Mouse (Mus musculus) heart, postnatal 14 days (tissue): Measurements from ENCODE around the gene Spp2. TPM values are rescaled to one million over a fixed set of nuclear protein-coding genes. Genes with fewer than 3 reads are reported as not detected.
"Not testable (repeated sequence)": the region's sequence is repeated elsewhere in the genome, so short reads cannot be mapped to it uniquely, and the experiment has no call there.

Experiments
- DNase-seq, 2 experiments: peaks; one replicate each; pipeline ENCODE4 v3.0.0; 2021 to 2022
- intact Hi-C: fragments of 180-260 bp; cut with DNase I; formaldehyde crosslinking; loops from one replicate; pipeline ENCODE4 v1.15.1; 2025
- total RNA-seq, 2 experiments: library from RNA; stranded (reverse); gene quantifications; 2 replicates each; pipeline ENCODE4 v1.2.3; 2021

The Spp2 gene
- total RNA-seq, 2 experiments from 2014 or later = not detected

DNA sequence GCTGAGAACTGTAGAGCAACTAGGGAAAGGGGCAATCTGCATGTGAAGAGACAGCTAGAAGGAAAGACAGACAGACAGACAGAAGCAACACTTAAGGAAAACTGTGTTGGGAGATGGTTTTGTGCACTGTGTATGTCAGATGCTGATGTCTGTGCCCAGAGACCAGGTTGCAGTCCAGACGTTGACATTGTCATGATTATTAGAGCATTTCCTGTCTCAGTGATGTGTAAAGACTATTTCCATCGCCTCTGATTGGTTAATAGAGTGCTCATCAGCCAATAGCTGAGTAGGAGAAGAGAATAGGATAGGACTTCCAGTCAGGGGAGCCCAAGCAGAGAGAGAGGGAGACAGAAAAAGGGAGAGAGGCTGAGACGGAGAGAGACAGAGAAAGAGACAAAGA is 25.8 kb downstream of the Spp2 start:
- no peak for DNase-seq
- intact Hi-C loops = no loop called here

- DNase-seq = no peak
- intact Hi-C loops = no loop called here
These were observed 26.5 kb downstream of the Spp2 start for GRCm38 (mm10) chr1:88433096-88433883.

GRCm38 (mm10) chr1:88434057-88434456 is 27.3 kb downstream of the Spp2 start:
- no peak for DNase-seq
- intact Hi-C loops = no loop called here

DNA sequence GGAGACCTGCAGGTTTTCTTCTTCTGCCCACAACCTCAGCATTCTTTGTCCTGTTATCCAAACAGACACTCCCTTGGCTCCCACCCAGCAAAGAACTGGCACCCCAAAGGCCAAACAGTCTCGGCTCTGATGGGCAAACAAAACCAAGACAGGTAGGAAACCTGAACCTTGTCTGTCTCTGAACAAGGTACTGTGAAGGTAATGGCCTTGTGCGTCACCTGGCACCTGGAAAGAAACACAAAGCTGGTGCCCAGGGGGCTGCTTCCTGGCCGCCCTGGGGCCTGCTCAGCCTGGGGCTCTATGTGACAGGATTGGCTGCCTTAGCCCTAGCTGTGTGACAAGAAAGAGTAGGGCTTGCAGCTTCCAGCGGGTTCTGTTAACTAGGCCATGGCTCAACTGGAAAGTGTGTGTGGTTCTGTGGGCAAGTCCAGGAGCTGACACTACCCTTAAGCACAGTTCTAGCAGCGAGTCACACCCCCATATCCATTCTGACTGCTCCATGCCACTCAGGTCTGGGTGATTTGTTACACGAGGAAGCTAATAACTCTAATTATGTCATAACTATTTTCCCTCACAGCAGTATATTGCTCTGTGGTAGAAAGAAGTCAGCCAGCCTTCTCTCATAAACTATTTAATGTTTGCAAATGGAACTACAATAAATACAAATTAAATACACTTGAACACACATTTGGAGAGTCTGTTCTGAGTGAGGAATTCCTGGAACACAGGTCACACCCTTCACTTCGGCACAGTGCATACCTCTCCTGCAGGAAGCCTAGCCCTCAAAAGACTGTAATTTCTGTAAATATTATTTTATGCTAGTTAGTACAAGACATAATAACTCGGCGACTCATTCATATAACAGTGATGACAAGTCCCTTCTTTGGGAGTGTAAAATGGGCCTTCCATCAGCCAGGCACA is 30.7 kb downstream of the Spp2 start:
- intact Hi-C loops = no loop called here
- no peak for DNase-seq

GRCm38 (mm10) chr1:88443383-88443782 is 36.6 kb downstream of the Spp2 start:
- no peak for DNase-seq
- intact Hi-C loops = no loop called here

DNA sequence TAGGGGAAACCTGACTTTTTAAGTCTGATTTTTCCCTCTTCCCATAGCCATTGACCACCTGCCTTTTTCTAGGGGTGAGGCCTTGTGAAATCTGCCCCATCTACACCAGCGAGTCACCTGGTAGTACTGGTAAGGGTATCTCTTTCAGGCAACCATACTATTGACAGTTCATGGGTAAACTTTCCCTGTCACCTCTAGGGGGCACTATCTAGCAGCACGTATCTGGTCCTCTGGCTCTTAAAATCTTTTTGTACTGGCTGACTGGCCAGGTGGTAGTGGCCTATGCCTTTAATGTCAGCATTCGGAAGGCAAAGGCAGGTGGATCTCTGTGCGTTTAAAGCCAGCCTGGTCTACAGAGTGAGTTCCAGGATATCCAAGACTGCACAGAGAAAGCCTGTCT is 38.6 kb downstream of the Spp2 start:
- DNase-seq = no peak
- intact Hi-C loops = no loop called here

DNA sequence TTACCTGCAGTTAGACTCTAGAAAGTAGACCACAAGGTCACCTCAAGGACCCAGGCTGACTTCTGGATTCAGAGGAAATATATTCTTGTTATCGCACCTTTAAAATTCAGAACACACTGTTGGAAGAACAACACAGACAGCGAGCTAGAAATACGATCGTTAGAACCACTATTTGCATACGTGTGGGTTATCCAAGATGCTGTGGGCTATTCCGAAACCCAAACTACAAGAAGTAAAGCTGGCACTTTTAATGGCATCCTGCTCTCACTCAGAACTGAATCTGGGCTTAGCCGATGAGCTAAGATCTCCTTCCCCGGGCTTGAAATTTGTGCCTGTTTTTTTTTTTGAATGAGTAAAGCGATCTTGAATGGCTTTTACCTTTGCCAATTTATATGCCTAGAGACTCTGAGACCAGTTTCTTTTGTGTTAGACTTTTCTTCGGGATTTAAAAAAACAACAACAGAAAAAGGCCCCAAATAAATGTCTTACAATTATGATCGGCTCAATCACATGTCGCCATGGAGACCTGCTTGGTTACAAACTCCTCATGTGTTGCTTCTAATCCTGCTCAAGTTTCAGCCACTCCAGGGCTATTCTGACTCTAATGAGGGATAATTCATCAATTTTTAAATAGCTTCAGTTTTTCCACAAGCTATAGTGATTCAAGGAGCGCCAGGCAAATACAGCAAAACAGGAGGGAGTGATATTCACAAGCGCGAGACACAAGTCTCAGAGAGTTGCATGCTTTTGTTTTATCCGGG is 39.7 kb downstream of the Spp2 start:
- intact Hi-C loops = no loop called here

DNA sequence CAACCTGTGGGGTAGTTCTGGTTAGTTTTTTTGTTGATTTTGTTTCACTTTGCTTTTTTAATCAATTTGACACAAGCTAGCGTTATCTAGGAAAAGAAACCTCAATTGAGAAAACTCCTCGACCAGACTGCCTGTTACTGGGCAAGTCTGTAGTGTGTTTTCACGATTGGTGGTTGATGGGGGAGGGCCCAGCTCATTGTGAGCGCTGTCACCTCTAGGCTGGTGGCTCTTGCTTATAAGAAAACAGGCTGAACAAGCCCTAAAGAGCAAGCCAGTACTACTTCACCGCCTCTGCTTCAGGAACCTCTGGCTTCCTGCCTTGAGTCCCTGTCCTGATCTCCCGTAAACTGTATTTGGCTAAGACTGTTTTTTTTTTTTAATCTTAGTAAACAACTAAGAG is 40.7 kb downstream of the Spp2 start:
- intact Hi-C loops = no loop called here
- DNase-seq = no peak

More for the DNA sequence above, 39.7 kb downstream of the Spp2 start:
- DNase-seq = no peak

DNA sequence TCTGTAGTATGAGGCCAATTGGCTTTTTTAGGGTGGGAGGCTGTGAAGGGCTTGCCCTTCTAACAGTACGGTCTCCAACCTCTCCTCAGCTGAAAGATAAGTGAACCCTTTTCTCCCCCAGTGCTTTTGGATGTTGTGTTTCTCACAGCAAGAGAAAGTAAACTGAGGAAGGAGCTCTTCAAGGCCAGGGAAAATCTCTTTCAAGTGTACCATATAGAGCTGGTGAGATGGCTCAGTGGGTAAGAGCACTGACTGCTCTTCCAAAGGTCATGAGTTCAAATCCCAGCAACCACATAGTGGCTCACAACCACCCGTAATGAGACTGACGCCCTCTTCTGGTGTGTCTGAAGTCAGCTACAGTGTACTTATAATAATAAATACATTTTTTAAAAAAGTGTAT is 41.3 kb downstream of the Spp2 start:
- intact Hi-C loops = not testable (repeated sequence)

GRCm38 (mm10) chr1:88449741-88450140 is 43.0 kb downstream of the Spp2 start:
- DNase-seq = no peak
- intact Hi-C loops = no loop called here

More for the DNA sequence above, 41.3 kb downstream of the Spp2 start:
- DNase-seq = not testable (repeated sequence)

- DNase-seq = no peak
- intact Hi-C loops = no loop called here
These were observed 43.9 kb downstream of the Spp2 start for GRCm38 (mm10) chr1:88450668-88451067.

DNA sequence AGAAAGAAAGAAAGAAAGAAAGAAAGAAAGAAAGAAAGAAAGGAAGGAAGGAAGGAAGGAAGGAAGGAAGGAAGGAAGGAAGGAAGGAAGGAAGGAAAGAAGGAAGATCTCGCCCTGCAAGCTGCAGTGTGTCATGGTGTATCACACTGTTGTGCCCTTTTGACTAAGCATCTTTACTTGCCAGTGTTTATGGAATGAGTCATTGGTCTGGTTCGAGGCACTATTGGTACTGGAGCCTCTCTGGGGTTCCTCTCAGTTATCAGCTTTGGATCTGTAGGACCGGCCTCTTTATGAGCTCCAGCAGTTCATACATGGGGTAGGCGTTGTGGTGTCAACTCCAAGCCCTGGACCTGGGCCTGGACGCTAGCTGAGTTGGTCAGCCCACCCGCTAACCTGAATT is 45.4 kb downstream of the Spp2 start:
- DNase-seq = no peak
- intact Hi-C loops = no loop called here

- no peak for DNase-seq
- intact Hi-C loops = loop anchor here (5.0 kb wide), 1 partner anchor 168 kb away; no protein-coding TSS in a partner anchor
These were observed 47.9 kb downstream of the Spp2 start for GRCm38 (mm10) chr1:88454703-88455102.

GRCm38 (mm10) chr1:88455761-88456160 is 49.0 kb downstream of the Spp2 start:
- DNase-seq = no peak
- intact Hi-C loops = loop anchor here (2.0 to 5.0 kb wide), 3 partner anchors 107 to 251 kb away; no protein-coding TSS in a partner anchor

DNA sequence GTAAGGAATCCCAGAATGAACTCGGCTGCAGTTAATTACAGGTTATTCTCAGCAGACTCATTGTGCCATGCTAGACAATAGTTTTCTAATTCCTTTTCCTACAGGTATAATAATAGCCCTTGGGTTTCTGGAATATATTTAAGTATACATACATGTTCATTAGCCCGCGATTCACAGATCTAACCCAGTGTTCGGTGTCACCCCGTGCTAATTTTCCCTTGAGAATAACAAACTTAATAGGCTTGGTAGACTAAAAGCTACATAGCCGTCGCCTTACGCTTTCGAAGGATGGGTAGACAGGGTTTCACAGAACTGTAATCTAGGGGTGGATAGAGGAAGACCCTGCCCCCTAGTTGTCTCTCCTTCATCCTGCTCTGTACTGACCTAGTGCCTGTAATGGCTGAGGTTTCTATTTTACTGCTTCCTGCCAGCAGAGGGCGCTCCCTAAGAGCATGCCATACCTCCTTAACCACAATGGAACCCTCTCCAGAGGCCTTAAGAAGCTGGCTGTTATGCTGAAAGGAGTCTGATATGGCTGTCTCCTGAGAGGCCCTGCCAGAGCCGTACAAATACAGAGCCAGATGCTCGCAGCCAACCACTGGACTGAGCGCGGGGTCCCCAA is 49.8 kb downstream of the Spp2 start:
- intact Hi-C loops = loop anchor here (2.0 to 5.0 kb wide), 3 partner anchors 106 to 250 kb away; no protein-coding TSS in a partner anchor
- DNase-seq = peak; percentile 79 to 84

DNA sequence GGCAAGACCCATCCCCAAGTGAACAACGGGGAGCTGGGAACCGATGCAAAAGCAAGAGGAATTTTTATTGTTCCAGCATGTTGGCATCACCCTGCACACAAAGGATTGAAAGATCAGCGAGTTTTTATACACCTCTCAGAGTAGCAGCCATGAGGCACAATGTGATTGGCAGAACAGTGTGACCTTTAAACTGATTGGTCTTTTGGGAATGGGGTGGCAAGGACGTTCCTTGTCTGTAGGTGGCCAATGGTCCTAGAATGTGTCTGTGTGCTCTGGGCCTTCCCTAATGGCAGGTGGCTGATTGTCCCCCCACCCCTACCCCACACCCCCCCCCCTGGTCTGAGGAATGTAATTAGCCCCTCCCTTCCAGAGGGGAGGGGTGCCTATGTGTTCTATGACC is 52.4 kb downstream of the Spp2 start:
- DNase-seq = no peak
- intact Hi-C loops = loop anchor here (5.0 kb wide), 1 partner anchor 163 kb away; no protein-coding TSS in a partner anchor

- intact Hi-C loops = loop anchor here (5.0 kb wide), 1 partner anchor 163 kb away; no protein-coding TSS in a partner anchor
- no peak for DNase-seq
These were observed 52.9 kb downstream of the Spp2 start for GRCm38 (mm10) chr1:88459655-88460054.

GRCm38 (mm10) chr1:88461096-88461495 is 54.3 kb downstream of the Spp2 start:
- intact Hi-C loops = no loop called here
- no peak for DNase-seq

DNA sequence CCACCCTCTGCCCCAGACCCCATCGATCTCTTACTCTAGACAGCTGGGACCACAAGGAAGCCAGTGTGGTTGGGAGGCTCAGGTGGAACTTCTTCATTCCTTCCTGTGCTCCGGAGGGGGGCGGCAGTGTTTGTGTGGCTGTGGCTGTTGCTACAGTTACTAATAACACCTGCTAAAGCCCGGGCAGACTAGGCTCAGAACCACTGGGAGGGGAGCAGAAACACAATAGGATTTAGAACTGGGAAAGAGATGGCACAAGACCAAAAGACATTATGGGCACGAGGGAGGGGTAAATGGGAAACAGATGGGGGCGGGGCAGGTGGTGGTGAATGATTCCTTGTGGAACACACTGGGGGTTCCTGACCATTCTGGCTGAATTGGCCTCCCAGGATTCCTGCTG is 55.7 kb downstream of the Spp2 start:
- intact Hi-C loops = no loop called here
- no peak for DNase-seq

DNA sequence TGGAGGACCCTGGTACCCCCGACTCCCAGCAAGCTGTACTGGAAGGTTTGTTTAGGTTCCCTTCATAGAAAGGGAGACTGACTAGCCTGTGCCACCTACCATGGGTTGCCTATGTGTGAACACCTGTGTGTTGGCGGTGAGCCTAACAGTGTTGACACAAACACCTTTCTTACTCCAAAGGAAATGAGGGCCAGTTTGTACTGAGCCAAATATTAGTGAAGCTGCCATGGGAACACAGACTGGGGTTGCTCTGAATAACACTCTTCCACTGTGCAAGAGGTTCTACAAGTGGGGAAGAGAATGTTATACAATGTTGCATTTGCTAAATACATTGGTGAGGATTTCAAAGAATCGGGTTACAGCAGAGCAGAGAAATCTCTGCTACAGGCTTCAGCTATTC is 56.5 kb downstream of the Spp2 start:
- no peak for DNase-seq
- intact Hi-C loops = no loop called here
